Mouse (Mus musculus): ENCODE data around the gene Tbc1d30. TPM values are rescaled to one million over a fixed set of nuclear protein-coding genes. Genes with fewer than 3 reads are reported as not detected.
A peak's percentile ranks its signal among the peaks of the same experiment; 100 is the strongest.

Gene Tbc1d30
- polyA plus RNA-seq, 1 experiment from 2014 or later = 8.0 TPM

- Histone ChIP-seq H3K9me3 (no peaks in the 10 kb centered on the region), H3K27ac (no peak overlapping the region), H3K4me3 (replicated peaks) (no peak overlapping the region), H3K9ac (no peak overlapping the region), H3K4me2 (no peak overlapping the region), H3K4me1 (no peaks in the 10 kb centered on the region), H3K36me3 (no peaks in the 10 kb centered on the region), H3K27me3 (replicated peaks) (no peaks in the 10 kb centered on the region)
- WGBS = 71% methylated on average over 11 of the region's 11 CpGs
- ATAC-seq (ENCODE audit: insufficient read depth, low FRiP score, low read depth) = no peak
Measured at GRCm38 (mm10) chr10:121282436-121282835, 68.6 kb downstream of the Tbc1d30 start.

GRCm38 (mm10) chr10:121280943-121281342 lies 70.1 kb downstream of the Tbc1d30 start:
- no peak overlapping the region for H3K4me2 ChIP-seq
- no peaks in the 10 kb centered on the region for H3K9me3 ChIP-seq
- H3K27ac ChIP-seq = no peak overlapping the region
- no peaks in the 10 kb centered on the region for H3K27me3 ChIP-seq (replicated peaks)
- no peak overlapping the region for H3K9ac ChIP-seq
- H3K4me3 ChIP-seq (replicated peaks) = no peak overlapping the region
- no peaks in the 10 kb centered on the region for H3K36me3 ChIP-seq
- 86% methylated on average over 11 of the region's 11 CpGs for WGBS
- ATAC-seq (ENCODE audit: insufficient read depth, low FRiP score, low read depth) = no peak
- no peaks in the 10 kb centered on the region for H3K4me1 ChIP-seq

- H3K27me3 ChIP-seq (replicated peaks) = no peaks in the 10 kb centered on the region
- WGBS = 79% methylated on average over 2 of the region's 2 CpGs
Measured at GRCm38 (mm10) chr10:121277022-121277471, 74.0 kb downstream of the Tbc1d30 start.

DNA sequence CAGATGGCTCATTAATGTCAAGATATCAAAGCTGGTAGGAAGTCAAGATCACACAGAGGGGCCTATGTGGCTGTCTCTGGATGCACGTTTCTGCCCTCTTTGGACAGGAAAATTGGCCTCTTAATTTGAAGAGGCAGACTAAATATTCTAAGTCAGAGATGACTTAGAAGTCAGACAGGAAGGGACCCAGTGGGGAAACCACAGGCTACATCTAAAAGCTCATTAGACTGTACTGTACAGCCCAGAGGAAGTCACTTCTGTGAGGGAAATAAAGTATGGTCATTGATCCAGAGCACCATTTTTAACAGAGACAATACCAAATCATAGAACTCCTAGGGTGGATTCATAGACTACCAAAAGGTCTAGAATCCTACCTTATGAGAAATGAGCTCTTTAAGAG lies 76.1 kb downstream of the Tbc1d30 start:
- Histone ChIP-seq H3K36me3 (no peaks in the 10 kb centered on the region), H3K4me3 (replicated peaks) (no peak overlapping the region), H3K9me3 (no peaks in the 10 kb centered on the region), H3K9ac (no peak overlapping the region), H3K4me1 (no peaks in the 10 kb centered on the region), H3K27ac (no peak overlapping the region), H3K27me3 (replicated peaks) (no peaks in the 10 kb centered on the region), H3K4me2 (no peak overlapping the region)
- no peak for ATAC-seq (ENCODE audit: insufficient read depth, low FRiP score, low read depth)
- WGBS = 72% methylated on average over 1 of the region's 1 CpGs

More at GRCm38 (mm10) chr10:121277022-121277471, 74.0 kb downstream of the Tbc1d30 start:
- Histone ChIP-seq H3K36me3 (no peaks in the 10 kb centered on the region), H3K9ac (no peak overlapping the region), H3K9me3 (no peaks in the 10 kb centered on the region), H3K4me3 (replicated peaks) (no peak overlapping the region), H3K27ac (no peak overlapping the region), H3K4me2 (no peak overlapping the region), H3K4me1 (no peaks in the 10 kb centered on the region)
- ATAC-seq (ENCODE audit: insufficient read depth, low FRiP score, low read depth) = no peak

DNA sequence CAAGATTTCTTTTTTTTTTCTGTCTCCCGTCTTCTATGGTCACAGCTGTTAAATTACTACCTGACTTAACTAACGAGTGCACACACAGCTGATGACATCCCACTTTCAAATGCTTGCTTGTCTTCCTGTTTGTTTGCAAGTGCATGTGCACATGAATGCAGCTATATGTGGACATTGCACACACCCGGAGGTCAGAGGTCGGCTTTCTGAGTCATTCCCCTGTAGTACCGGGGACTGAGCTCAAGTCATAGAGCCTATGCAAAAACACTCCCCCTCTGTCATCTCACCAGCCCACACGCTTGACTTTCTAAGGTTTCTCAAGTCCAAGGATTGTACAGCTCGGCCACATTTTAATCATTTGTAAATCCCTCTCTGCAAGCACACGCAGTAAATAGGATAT lies 80.1 kb downstream of the Tbc1d30 start:
- H3K27ac ChIP-seq = no peak overlapping the region
- 84% methylated on average over 8 of the region's 8 CpGs for WGBS
- H3K9ac ChIP-seq = no peak overlapping the region
- no peaks in the 10 kb centered on the region for H3K9me3 ChIP-seq
- H3K4me2 ChIP-seq = no peak overlapping the region
- no peaks in the 10 kb centered on the region for H3K27me3 ChIP-seq (replicated peaks)
- 0 out of 2 replicates have a peak, but pooled peaks cover 4% of the 10 kb centered on the region for H3K36me3 ChIP-seq
- no peak overlapping the region for H3K4me3 ChIP-seq (replicated peaks)
- H3K4me1 ChIP-seq = no peaks in the 10 kb centered on the region
- ATAC-seq (ENCODE audit: insufficient read depth, low FRiP score, low read depth) = no peak

GRCm38 (mm10) chr10:121268771-121269170 lies 82.3 kb downstream of the Tbc1d30 start:
- Histone ChIP-seq H3K4me1 (0 out of 2 replicates have a peak, but pooled peaks cover 1% of the 10 kb centered on the region), H3K4me2 (no peak overlapping the region), H3K27me3 (replicated peaks) (no peaks in the 10 kb centered on the region), H3K27ac (no peak overlapping the region), H3K36me3 (0 out of 2 replicates have a peak, but pooled peaks cover 4% of the 10 kb centered on the region), H3K4me3 (replicated peaks) (no peak overlapping the region), H3K9me3 (no peaks in the 10 kb centered on the region), H3K9ac (no peak overlapping the region)
- no peak for ATAC-seq (ENCODE audit: insufficient read depth, low FRiP score, low read depth)
- WGBS = 85% methylated on average over 8 of the region's 8 CpGs

DNA sequence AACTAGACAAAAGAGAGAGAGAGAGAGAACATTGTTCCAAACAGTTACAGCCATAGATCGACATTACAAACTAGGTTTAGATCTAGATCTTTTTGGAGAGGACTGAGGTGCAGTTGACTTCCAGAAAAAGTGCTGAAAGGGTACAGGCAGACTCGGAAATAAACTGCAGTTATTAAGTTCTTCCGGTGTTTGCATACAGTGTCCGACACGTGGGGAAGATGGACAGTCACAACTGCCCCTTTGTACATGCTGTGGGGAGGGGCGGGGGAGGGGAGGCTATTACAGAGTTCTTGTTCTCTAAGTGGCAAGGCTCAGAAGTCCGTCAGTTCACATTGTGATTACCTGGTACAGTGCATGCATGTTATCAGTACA lies 86.9 kb downstream of the Tbc1d30 start:
- WGBS = 35% methylated on average over 7 of the region's 7 CpGs
- Histone ChIP-seq H3K4me2 (peak overlapping the region; percentile 49), H3K27ac (peak overlapping the region; percentile 42; the same call in 1 of the 2 replicates), H3K4me1 (0 out of 2 replicates have a peak, but pooled peaks cover 2% of the 10 kb centered on the region), H3K4me3 (replicated peaks) (no peak overlapping the region), H3K36me3 (0 out of 2 replicates have a peak, but pooled peaks cover 4% of the 10 kb centered on the region), H3K9me3 (no peaks in the 10 kb centered on the region), H3K9ac (no peak overlapping the region), H3K27me3 (replicated peaks) (no peaks in the 10 kb centered on the region)
- ATAC-seq (ENCODE audit: insufficient read depth, low FRiP score, low read depth) = no peak

- Histone ChIP-seq H3K27ac (peak overlapping the region; percentile 42; the same call in 1 of the 2 replicates), H3K36me3 (0 out of 2 replicates have a peak, but pooled peaks cover 4% of the 10 kb centered on the region), H3K9me3 (no peaks in the 10 kb centered on the region), H3K4me3 (replicated peaks) (peak overlapping the region; percentile 18; the same call in 1 of the 2 replicates), H3K4me1 (0 out of 2 replicates have a peak, but pooled peaks cover 2% of the 10 kb centered on the region), H3K9ac (no peak overlapping the region), H3K4me2 (peak overlapping the region; percentile 49), H3K27me3 (replicated peaks) (no peaks in the 10 kb centered on the region)
- WGBS = 37% methylated on average over 21 of the region's 21 CpGs
- ATAC-seq (ENCODE audit: insufficient read depth, low FRiP score, low read depth) = no peak; the same call in 1 of the 2 replicates
Measured at GRCm38 (mm10) chr10:121263520-121264203, 87.4 kb downstream of the Tbc1d30 start.

DNA sequence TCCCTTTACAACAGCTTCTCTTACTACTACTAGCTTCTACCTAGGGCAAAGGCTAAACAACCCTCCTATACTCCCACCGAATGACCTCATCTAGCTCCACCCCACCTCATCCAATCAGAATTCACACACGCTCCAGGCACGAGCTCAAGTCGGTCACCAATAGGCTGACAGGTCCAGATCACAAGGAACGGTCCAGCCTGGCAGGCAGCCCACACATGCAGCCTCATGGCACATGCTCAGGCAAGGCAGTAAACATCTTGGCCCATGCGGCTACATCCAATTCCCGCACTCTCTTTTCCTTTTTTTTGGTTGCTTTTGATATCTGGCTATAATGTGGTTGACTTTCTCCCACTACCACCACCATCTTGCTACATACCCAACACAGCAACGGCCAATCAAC lies 88.9 kb downstream of the Tbc1d30 start:
- Histone ChIP-seq H3K9me3 (no peaks in the 10 kb centered on the region), H3K36me3 (0 out of 2 replicates have a peak, but pooled peaks cover 4% of the 10 kb centered on the region), H3K4me3 (replicated peaks) (no peak overlapping the region), H3K27ac (no peak overlapping the region), H3K9ac (no peak overlapping the region), H3K4me2 (no peak overlapping the region), H3K27me3 (replicated peaks) (no peaks in the 10 kb centered on the region), H3K4me1 (0 out of 2 replicates have a peak, but pooled peaks cover 2% of the 10 kb centered on the region)
- ATAC-seq (ENCODE audit: insufficient read depth, low FRiP score, low read depth) = no peak
- 89% methylated on average over 8 of the region's 8 CpGs for WGBS

DNA sequence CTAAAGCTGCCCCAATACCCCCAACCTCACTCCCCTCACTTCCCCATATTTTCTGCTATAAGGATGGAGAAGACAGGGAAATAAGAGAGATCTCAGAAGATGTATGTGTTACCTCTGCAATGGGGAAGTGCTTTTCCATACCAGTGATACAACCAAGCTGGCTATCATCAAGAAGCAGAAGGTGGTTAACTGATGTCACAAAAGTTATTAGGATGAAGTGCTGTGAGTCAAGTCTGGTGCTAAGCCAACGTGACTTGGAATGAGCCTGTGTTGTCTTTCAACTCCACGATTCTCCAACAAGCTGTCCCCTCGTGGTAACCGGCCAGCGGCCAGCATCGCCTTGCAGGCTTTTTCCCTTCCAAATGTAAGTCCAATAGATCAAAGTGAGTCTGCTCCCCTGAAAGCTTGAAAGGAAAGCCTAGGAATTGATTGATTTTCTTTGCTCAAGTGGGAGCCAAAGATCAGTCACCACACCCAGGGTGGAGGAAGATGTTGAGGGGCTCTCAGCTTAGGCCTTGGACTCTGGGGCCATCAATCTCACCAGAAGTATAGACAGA lies 90.0 kb downstream of the Tbc1d30 start:
- WGBS = 58% methylated on average over 6 of the region's 6 CpGs
- Histone ChIP-seq H3K4me2 (no peak overlapping the region), H3K27me3 (replicated peaks) (no peaks in the 10 kb centered on the region), H3K9me3 (no peaks in the 10 kb centered on the region), H3K27ac (no peak overlapping the region), H3K36me3 (no peaks in the 10 kb centered on the region), H3K4me1 (0 out of 2 replicates have a peak, but pooled peaks cover 2% of the 10 kb centered on the region), H3K9ac (no peak overlapping the region), H3K4me3 (replicated peaks) (no peak overlapping the region)
- ATAC-seq (ENCODE audit: insufficient read depth, low FRiP score, low read depth) = no peak

DNA sequence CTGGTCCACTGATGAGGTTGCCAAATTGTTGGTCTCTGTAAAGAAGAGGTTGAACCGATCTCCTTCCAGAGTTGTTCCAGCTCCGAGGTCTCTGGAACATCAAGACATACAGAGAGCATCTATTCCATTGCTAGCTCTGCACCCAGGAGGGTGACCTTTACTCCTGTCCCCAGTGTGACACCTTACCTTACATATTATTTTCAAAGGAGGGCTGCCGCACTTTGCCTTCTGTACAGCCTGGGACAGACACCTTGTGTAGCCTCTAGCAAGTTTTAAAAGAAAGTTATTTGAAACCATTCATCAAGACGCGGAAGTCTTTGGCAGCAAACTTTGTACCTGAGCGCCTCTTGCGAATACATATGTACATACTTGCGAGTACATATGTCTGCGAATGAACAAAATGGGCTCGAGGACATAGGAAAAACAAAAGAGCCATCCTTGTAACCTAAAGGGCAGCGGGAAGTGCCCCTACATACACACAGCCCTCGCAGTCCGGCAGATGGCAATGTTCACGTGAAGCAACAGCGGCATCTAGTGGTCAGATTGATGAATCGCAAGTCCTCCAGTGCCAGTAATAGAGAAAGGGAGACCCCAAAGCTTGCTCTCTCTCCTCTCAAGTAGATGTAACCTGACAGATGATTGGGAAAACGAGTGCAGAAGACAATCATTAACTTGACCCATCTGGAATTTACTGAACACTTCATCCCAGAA lies 94.8 kb downstream of the Tbc1d30 start:
- Histone ChIP-seq H3K4me1 (no peaks in the 10 kb centered on the region), H3K27ac (no peak overlapping the region), H3K36me3 (no peaks in the 10 kb centered on the region), H3K4me2 (peak overlapping the region; percentile 34; the same call in 1 of the 2 replicates), H3K9me3 (no peaks in the 10 kb centered on the region), H3K4me3 (replicated peaks) (no peak overlapping the region), H3K27me3 (replicated peaks) (no peaks in the 10 kb centered on the region), H3K9ac (no peak overlapping the region)
- 21% methylated on average over 17 of the region's 17 CpGs for WGBS
- peak; percentile 40; the same call in 1 of the 2 replicates for ATAC-seq (ENCODE audit: insufficient read depth, low FRiP score, low read depth)

DNA sequence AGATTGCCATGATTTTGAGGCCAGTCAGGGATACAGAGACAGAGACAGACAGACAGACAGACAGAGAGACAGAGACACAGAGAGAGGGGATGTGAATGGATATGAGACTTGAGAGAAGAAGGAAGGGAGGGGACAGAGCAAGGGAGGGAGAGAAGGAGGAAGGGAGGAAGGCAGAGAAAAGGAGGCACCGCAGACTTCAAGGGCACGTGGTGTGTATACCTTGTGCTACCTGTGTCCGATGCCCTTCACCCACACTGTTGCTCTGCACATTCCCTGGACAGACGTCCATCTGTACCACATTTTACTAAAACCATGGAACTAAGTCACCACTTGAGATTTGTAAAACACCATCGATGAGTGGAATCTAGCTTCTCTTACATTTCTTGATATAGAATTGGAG lies 95.6 kb downstream of the Tbc1d30 start:
- ATAC-seq (ENCODE audit: insufficient read depth, low FRiP score, low read depth) = no peak
- H3K36me3 ChIP-seq = no peaks in the 10 kb centered on the region
- no peaks in the 10 kb centered on the region for H3K27me3 ChIP-seq (replicated peaks)
- no peak overlapping the region for H3K27ac ChIP-seq
- WGBS = 90% methylated on average over 5 of the region's 5 CpGs
- no peak overlapping the region for H3K4me2 ChIP-seq
- H3K9me3 ChIP-seq = no peaks in the 10 kb centered on the region
- no peaks in the 10 kb centered on the region for H3K4me1 ChIP-seq
- H3K9ac ChIP-seq = no peak overlapping the region
- H3K4me3 ChIP-seq (replicated peaks) = no peak overlapping the region

All from stomach, embryonic 15.5 days (tissue).